8 mouse cellular contexts compared by ENCODE assay signal in genomic region chr19:5348526-5349501, GRCm38 (mm10). TPM values are rescaled to one million over a fixed set of nuclear protein-coding genes. Genes with fewer than 3 reads are reported as not detected.
DNase-seq lines count a peak whose midpoint lies in the region; ATAC-seq and TF ChIP-seq lines count a peak whose summit lies in the region.

No protein-coding gene starts in this region.

- DNase-seq in A20 (ENCODE audit: low read depth, low spot score): peak; percentile 53
- DNase-seq in cerebellum, postnatal 10 days: peak; percentile 47 to 73
- peak; percentile 74 for DNase-seq in gastrocnemius, adult 2 months
- DNase-seq in intestine, embryonic 14.5 days (ENCODE audit: low spot score): peak; percentile 82
- DNase-seq in spleen, postnatal 4 days (ENCODE audit: low spot score in 2 of 2): no peak

- peaks cover 2% of the 10 kb centered on the region for H3K4me1 ChIP-seq in E14TG2a.4 (replicated peaks; ENCODE audit: low read depth, low read length)
- no peaks in the 10 kb centered on the region for H3K4me1 ChIP-seq in intestine, embryonic 14.5 days (replicated peaks; ENCODE audit: control insufficient read depth, insufficient read depth, low read length)
- peaks cover 10% of the 10 kb centered on the region for H3K4me1 ChIP-seq in liver, embryonic 12.5 days
- no peaks in the 10 kb centered on the region for H3K4me1 ChIP-seq in neural tube, embryonic 14.5 days (ENCODE audit: control insufficient read depth, insufficient read depth, low read length)

- peaks cover 21% of the 10 kb centered on the region for H3K27me3 ChIP-seq in E14TG2a.4 (ENCODE audit: insufficient read depth, low read length)
- H3K27me3 ChIP-seq in intestine, embryonic 14.5 days (replicated peaks; ENCODE audit: control insufficient read depth, insufficient read depth, low read length): no peaks in the 10 kb centered on the region
- H3K27me3 ChIP-seq in liver, embryonic 12.5 days (replicated peaks): peaks cover 12% of the 10 kb centered on the region
- no peaks in the 10 kb centered on the region for H3K27me3 ChIP-seq in neural tube, embryonic 14.5 days (ENCODE audit: control insufficient read depth, insufficient read depth, low read length)

- peak overlapping the region; percentile 83 for H3K27ac ChIP-seq in gastrocnemius, adult 2 months
- no peak overlapping the region for H3K27ac ChIP-seq in intestine, embryonic 14.5 days (ENCODE audit: low read depth)
- no peak overlapping the region for H3K27ac ChIP-seq in liver, embryonic 12.5 days
- no peak overlapping the region for H3K27ac ChIP-seq in neural tube, embryonic 14.5 days (ENCODE audit: low read depth, low read length)

- WGBS in intestine, embryonic 14.5 days: 4% methylated on average over 34 of the region's 34 CpGs
- 5% methylated on average over 34 of the region's 34 CpGs for WGBS in liver, embryonic 12.5 days (ENCODE audit: insufficient replicate concordance)
- 7% methylated on average over 34 of the region's 34 CpGs for WGBS in neural tube, embryonic 14.5 days

- TF ChIP-seq CTCF in E14TG2a.4 (conservative IDR thresholded peaks at IDR 0.05; ENCODE audit: low read length): peak; percentile 62
- TF ChIP-seq CTCF in gastrocnemius, adult 2 months (IDR thresholded peaks at IDR 0.05): peak; percentile 72

- intact Hi-C loops in gastrocnemius, adult 2 months (cut with DNase I): loop anchor here (1.0 kb wide), 1 partner anchor 11 kb away; no protein-coding TSS in a partner anchor

- H3K9ac ChIP-seq in intestine, embryonic 14.5 days (ENCODE audit: low read length): peak overlapping the region; percentile 28
- H3K9ac ChIP-seq in liver, embryonic 12.5 days: peak overlapping the region; percentile 62
- peak overlapping the region; percentile 53 for H3K9ac ChIP-seq in neural tube, embryonic 14.5 days (replicated peaks; ENCODE audit: low read depth, low read length)

- H3K4me2 ChIP-seq in intestine, embryonic 14.5 days (ENCODE audit: low read length): peak overlapping the region; percentile 53
- H3K4me2 ChIP-seq in liver, embryonic 12.5 days: peak overlapping the region; percentile 81
- H3K4me2 ChIP-seq in neural tube, embryonic 14.5 days (ENCODE audit: low read depth, low read length): peak overlapping the region; percentile 64

- peak overlapping the region; percentile 76 for H3K4me3 ChIP-seq in E14TG2a.4 (replicated peaks; ENCODE audit: low read length)
- peak overlapping the region; percentile 76 for H3K4me3 ChIP-seq in gastrocnemius, adult 2 months
- peak overlapping the region; percentile 23 for H3K4me3 ChIP-seq in intestine, embryonic 14.5 days (ENCODE audit: low read depth, low read length)
- H3K4me3 ChIP-seq in liver, embryonic 12.5 days: peak overlapping the region; percentile 54
- peak overlapping the region; percentile 32 for H3K4me3 ChIP-seq in neural tube, embryonic 14.5 days (ENCODE audit: low read depth, low read length)

- H3K36me3 ChIP-seq in E14TG2a.4 (ENCODE audit: insufficient read depth, low read length): no peaks in the 10 kb centered on the region
- H3K36me3 ChIP-seq in intestine, embryonic 14.5 days (ENCODE audit: control insufficient read depth, insufficient read depth, low read length): no peaks in the 10 kb centered on the region
- H3K36me3 ChIP-seq in liver, embryonic 12.5 days: no peaks in the 10 kb centered on the region
- no peaks in the 10 kb centered on the region for H3K36me3 ChIP-seq in neural tube, embryonic 14.5 days (ENCODE audit: control insufficient read depth, insufficient read depth, low read length)

- no peaks in the 10 kb centered on the region for H3K9me3 ChIP-seq in E14TG2a.4 (ENCODE audit: low read length)
- H3K9me3 ChIP-seq in intestine, embryonic 14.5 days (ENCODE audit: control insufficient read depth, low read length): no peaks in the 10 kb centered on the region
- H3K9me3 ChIP-seq in liver, embryonic 12.5 days (replicated peaks): no peaks in the 10 kb centered on the region
- no peaks in the 10 kb centered on the region for H3K9me3 ChIP-seq in neural tube, embryonic 14.5 days (ENCODE audit: control insufficient read depth, low read length)

- ATAC-seq in intestine, embryonic 14.5 days (replicated peaks; ENCODE audit: low FRiP score, low TSS enrichment, low read depth): peak; percentile 53
- no peak for ATAC-seq in liver, embryonic 12.5 days
- ATAC-seq in neural tube, embryonic 14.5 days (ENCODE audit: low read depth): 0 out of 2 replicates have a peak, but pooled peaks have one; percentile 49

RNA-seq across cellular contexts. Expression of gene Cst6, which starts 0.6 kb away (rescaled TPM):
- 10 to 100 TPM; 27.5 to 44.2 TPM for total RNA-seq in gastrocnemius, adult 2 months (2021)
- polyA plus RNA-seq in intestine, embryonic 14.5 days (2014; fragmentation: Nextera tagmentation; extraction: Ambion mirVana): 1.8 and 2.5 TPM in 2 replicates
- not detected in 2 replicates for polyA plus RNA-seq in liver, embryonic 12.5 days (2016; fragmentation: Nextera tagmentation; extraction: Ambion mirVana)
- polyA plus RNA-seq in neural tube, embryonic 14.5 days (2014; fragmentation: Nextera tagmentation; extraction: Ambion mirVana): 10.7 and 10.8 TPM in 2 replicates

RNA-seq across cellular contexts. Expression of gene Catsper1, which starts 13.3 kb away (rescaled TPM):
- total RNA-seq in gastrocnemius, adult 2 months (2021): not detected
- polyA plus RNA-seq in intestine, embryonic 14.5 days (2014; fragmentation: Nextera tagmentation; extraction: Ambion mirVana): not detected in 2 replicates
- not detected in 2 replicates for polyA plus RNA-seq in liver, embryonic 12.5 days (2016; fragmentation: Nextera tagmentation; extraction: Ambion mirVana)
- polyA plus RNA-seq in neural tube, embryonic 14.5 days (2014; fragmentation: Nextera tagmentation; extraction: Ambion mirVana): not detected in 2 replicates

RNA-seq across cellular contexts. Expression of gene Eif1ad, which starts 17.7 kb away (rescaled TPM):
- 10 to 100 TPM; 15.7 to 17.9 TPM for total RNA-seq in gastrocnemius, adult 2 months (2021)
- polyA plus RNA-seq in intestine, embryonic 14.5 days (2014; fragmentation: Nextera tagmentation; extraction: Ambion mirVana): 55.4 and 59.7 TPM in 2 replicates
- polyA plus RNA-seq in liver, embryonic 12.5 days (2016; fragmentation: Nextera tagmentation; extraction: Ambion mirVana): 50.3 and 54.0 TPM in 2 replicates
- polyA plus RNA-seq in neural tube, embryonic 14.5 days (2014; fragmentation: Nextera tagmentation; extraction: Ambion mirVana): 38.7 and 41.6 TPM in 2 replicates

RNA-seq across cellular contexts. Expression of gene Banf1, which starts 18.2 kb away (rescaled TPM):
- total RNA-seq in gastrocnemius, adult 2 months (2021): 100 to 1,000 TPM; 122 to 144 TPM
- polyA plus RNA-seq in intestine, embryonic 14.5 days (2014; fragmentation: Nextera tagmentation; extraction: Ambion mirVana): 499 and 514 TPM in 2 replicates
- 365 and 372 TPM in 2 replicates for polyA plus RNA-seq in liver, embryonic 12.5 days (2016; fragmentation: Nextera tagmentation; extraction: Ambion mirVana)
- polyA plus RNA-seq in neural tube, embryonic 14.5 days (2014; fragmentation: Nextera tagmentation; extraction: Ambion mirVana): 274 and 327 TPM in 2 replicates

RNA-seq across cellular contexts. Expression of gene Sart1, which starts 39.7 kb away (rescaled TPM):
- total RNA-seq in gastrocnemius, adult 2 months (2021): 10 to 100 TPM; 40.1 to 50.3 TPM
- polyA plus RNA-seq in intestine, embryonic 14.5 days (2014; fragmentation: Nextera tagmentation; extraction: Ambion mirVana): 57.1 and 69.1 TPM in 2 replicates
- 69.9 and 72.5 TPM in 2 replicates for polyA plus RNA-seq in liver, embryonic 12.5 days (2016; fragmentation: Nextera tagmentation; extraction: Ambion mirVana)
- polyA plus RNA-seq in neural tube, embryonic 14.5 days (2014; fragmentation: Nextera tagmentation; extraction: Ambion mirVana): 55.6 and 69.2 TPM in 2 replicates

Comparison
In these comparisons a context has a peak if more than half of its experiments do, and no peak if none do; other contexts are left out.
1. DNase-seq: peak in A20 (single experiment), cerebellum, postnatal 10 days (2 of 2), gastrocnemius, adult 2 months (single experiment) and intestine, embryonic 14.5 days (single experiment); none in spleen, postnatal 4 days (0 of 2).
2. H3K4me3 ChIP-seq: peak in every context shown above with its lines; median percentile 76 in E14TG2a.4; 76 in gastrocnemius, adult 2 months; 54 in liver, embryonic 12.5 days; 32 in neural tube, embryonic 14.5 days; 23 in intestine, embryonic 14.5 days.
3. Peak in every context shown above with its lines, with median percentiles within 50 percentile points of each other: H3K4me2 ChIP-seq and H3K9ac ChIP-seq.